Mouse (Mus musculus) heart, adult 10 weeks (tissue): ENCODE data around the gene Ccdc181. TPM values are rescaled to one million over a fixed set of nuclear protein-coding genes. Genes with fewer than 3 reads are reported as not detected.

Experiments
- polyA plus RNA-seq: library from polyadenylated mRNA; stranded (reverse); fragments of 350-450 nt; fragmentation: Illumina TruSeq; extraction: RNeasy Lipid Tissue Mini Kit (QIAGEN cat#74804); gene quantifications from one replicate; pipeline ENCODE4 v1.2.3, GENCODE M21; 2014; ENCODE audit warnings: low read depth, low replicate concordance

Gene Ccdc181
- 11.0 TPM for polyA plus RNA-seq

GRCm38 (mm10) chr1:164275455-164275954, at the start of gene Ccdc181:
Gene Ccdc181, plus strand, starts transcription at chr1:164275585.

GRCm38 (mm10) chr1:164248465-164249331, 26.7 kb upstream of the Ccdc181 start, which contains the start of gene Slc19a2:
Gene Slc19a2, plus strand, starts transcription at chr1:164249046.

GRCm38 (mm10) chr1:164303821-164304220, 28.4 kb downstream of the Ccdc181 start, which contains the start of gene Nme7:
Gene Nme7, plus strand, starts transcription at chr1:164304121.

GRCm38 (mm10) chr1:164307124-164307751, 31.9 kb downstream of the Ccdc181 start, which contains the start of gene Blzf1:
Gene Blzf1, minus strand, starts transcription at chr1:164307489.

Other genes starting within 250 kb of the Ccdc181 start
- 0.58 TPM for gene Sele, start 227.4 kb upstream of the Ccdc181 start, polyA plus RNA-seq
- 0.47 TPM for gene Sell, start 213.6 kb upstream of the Ccdc181 start, polyA plus RNA-seq
- 0.60 TPM for gene Selp, start 160.3 kb upstream of the Ccdc181 start, polyA plus RNA-seq
- 0.08 TPM for gene F5, start 123.7 kb upstream of the Ccdc181 start, polyA plus RNA-seq
- gene Slc19a2, start 26.5 kb upstream of the Ccdc181 start, polyA plus RNA-seq, result 5.9 TPM
- 4.5 TPM for gene Nme7, start 28.5 kb downstream of the Ccdc181 start, polyA plus RNA-seq
- gene Blzf1, start 31.9 kb downstream of the Ccdc181 start, polyA plus RNA-seq, result 23.9 TPM
- 230 TPM for gene Atp1b1, start 182.8 kb downstream of the Ccdc181 start, polyA plus RNA-seq